Mouse (Mus musculus): ENCODE results near the gene Henmt1. TPM values are rescaled to one million over a fixed set of nuclear protein-coding genes. Genes with fewer than 3 reads are reported as not detected.
A peak's percentile ranks its signal among the peaks of the same experiment; 100 is the strongest.

Gene Henmt1
- polyA plus RNA-seq, 1 experiment from 2014 or later, result 0.71 TPM

GRCm38 (mm10) chr3:108915999-108916398 is 23.7 kb upstream of the Henmt1 start:
- Histone ChIP-seq H3K9me3 (no peaks in the 10 kb centered on the region), H3K9ac (no peak overlapping the region), H3K4me3 (no peak overlapping the region), H3K36me3 (no peaks in the 10 kb centered on the region), H3K4me2 (replicated peaks) (no peak overlapping the region), H3K27ac (no peak overlapping the region), H3K4me1 (no peaks in the 10 kb centered on the region), H3K27me3 (replicated peaks) (no peaks in the 10 kb centered on the region)
- no peak for ATAC-seq (ENCODE audit: low FRiP score, low read depth)
- 93% methylated on average over 1 of the region's 1 CpGs for WGBS

- H3K4me2 ChIP-seq (replicated peaks), result no peak overlapping the region
- no peak overlapping the region for H3K4me3 ChIP-seq
- H3K9ac ChIP-seq, result no peak overlapping the region
- WGBS, result 62% methylated on average over 4 of the region's 4 CpGs
- no peaks in the 10 kb centered on the region for H3K4me1 ChIP-seq
- no peak overlapping the region for H3K27ac ChIP-seq
- H3K36me3 ChIP-seq, result no peaks in the 10 kb centered on the region
- no peaks in the 10 kb centered on the region for H3K9me3 ChIP-seq
- no peak for ATAC-seq (ENCODE audit: low FRiP score, low read depth)
- H3K27me3 ChIP-seq (replicated peaks), result no peaks in the 10 kb centered on the region
Measured at GRCm38 (mm10) chr3:108916857-108917256, 22.8 kb upstream of the Henmt1 start.

- WGBS, result 68% methylated on average over 3 of the region's 3 CpGs
- Histone ChIP-seq H3K4me1 (no peaks in the 10 kb centered on the region), H3K36me3 (no peaks in the 10 kb centered on the region), H3K4me2 (replicated peaks) (no peak overlapping the region), H3K4me3 (no peak overlapping the region), H3K27ac (no peak overlapping the region), H3K27me3 (replicated peaks) (no peaks in the 10 kb centered on the region), H3K9me3 (no peaks in the 10 kb centered on the region), H3K9ac (no peak overlapping the region)
- ATAC-seq (ENCODE audit: low FRiP score, low read depth), result no peak
Measured at GRCm38 (mm10) chr3:108917986-108918385, 21.7 kb upstream of the Henmt1 start.

GRCm38 (mm10) chr3:108918852-108919251 is 20.8 kb upstream of the Henmt1 start:
- ATAC-seq (ENCODE audit: low FRiP score, low read depth), result no peak
- Histone ChIP-seq H3K4me1 (no peaks in the 10 kb centered on the region), H3K4me2 (replicated peaks) (no peak overlapping the region), H3K9ac (no peak overlapping the region), H3K36me3 (no peaks in the 10 kb centered on the region), H3K4me3 (no peak overlapping the region), H3K27me3 (replicated peaks) (no peaks in the 10 kb centered on the region), H3K9me3 (no peaks in the 10 kb centered on the region), H3K27ac (no peak overlapping the region)
- 97% methylated on average over 1 of the region's 1 CpGs for WGBS

- Histone ChIP-seq H3K9me3 (no peaks in the 10 kb centered on the region), H3K4me1 (no peaks in the 10 kb centered on the region), H3K4me3 (no peak overlapping the region), H3K9ac (no peak overlapping the region), H3K27me3 (replicated peaks) (no peaks in the 10 kb centered on the region), H3K4me2 (replicated peaks) (no peak overlapping the region), H3K36me3 (no peaks in the 10 kb centered on the region), H3K27ac (no peak overlapping the region)
- no peak for ATAC-seq (ENCODE audit: low FRiP score, low read depth)
- WGBS, result 89% methylated on average over 3 of the region's 3 CpGs
Measured at GRCm38 (mm10) chr3:108920442-108921070, 19.1 kb upstream of the Henmt1 start.

GRCm38 (mm10) chr3:108921822-108922221 is 17.9 kb upstream of the Henmt1 start:
- Histone ChIP-seq H3K4me3 (no peak overlapping the region), H3K9ac (no peak overlapping the region), H3K9me3 (no peaks in the 10 kb centered on the region), H3K4me1 (no peaks in the 10 kb centered on the region), H3K27ac (no peak overlapping the region), H3K4me2 (replicated peaks) (no peak overlapping the region), H3K27me3 (replicated peaks) (no peaks in the 10 kb centered on the region), H3K36me3 (no peaks in the 10 kb centered on the region)
- no peak for ATAC-seq (ENCODE audit: low FRiP score, low read depth)
- 96% methylated on average over 1 of the region's 1 CpGs for WGBS

GRCm38 (mm10) chr3:108925677-108926076 is 14.0 kb upstream of the Henmt1 start:
- Histone ChIP-seq H3K36me3 (no peaks in the 10 kb centered on the region), H3K27ac (no peak overlapping the region), H3K9ac (no peak overlapping the region), H3K4me1 (no peaks in the 10 kb centered on the region), H3K4me3 (no peak overlapping the region), H3K4me2 (replicated peaks) (no peak overlapping the region), H3K9me3 (no peaks in the 10 kb centered on the region), H3K27me3 (replicated peaks) (no peaks in the 10 kb centered on the region)
- ATAC-seq (ENCODE audit: low FRiP score, low read depth), result no peak
- 87% methylated on average over 4 of the region's 4 CpGs for WGBS

- H3K9me3 ChIP-seq, result no peaks in the 10 kb centered on the region
- no peak overlapping the region for H3K4me3 ChIP-seq
- no peak overlapping the region for H3K4me2 ChIP-seq (replicated peaks)
- H3K9ac ChIP-seq, result no peak overlapping the region
- H3K27ac ChIP-seq, result no peak overlapping the region
- 75% methylated on average over 1 of the region's 1 CpGs for WGBS
- H3K27me3 ChIP-seq (replicated peaks), result no peaks in the 10 kb centered on the region
- H3K4me1 ChIP-seq, result no peaks in the 10 kb centered on the region
- no peaks in the 10 kb centered on the region for H3K36me3 ChIP-seq
- ATAC-seq (ENCODE audit: low FRiP score, low read depth), result no peak
Measured at GRCm38 (mm10) chr3:108926308-108926707, 13.4 kb upstream of the Henmt1 start.

GRCm38 (mm10) chr3:108933557-108933956 is 6.1 kb upstream of the Henmt1 start:
- no peak overlapping the region for H3K4me2 ChIP-seq (replicated peaks)
- 95% methylated on average over 6 of the region's 6 CpGs for WGBS
- no peaks in the 10 kb centered on the region for H3K27me3 ChIP-seq (replicated peaks)
- H3K27ac ChIP-seq, result no peak overlapping the region
- H3K9ac ChIP-seq, result no peak overlapping the region
- no peaks in the 10 kb centered on the region for H3K9me3 ChIP-seq
- ATAC-seq (ENCODE audit: low FRiP score, low read depth), result no peak
- H3K36me3 ChIP-seq, result no peaks in the 10 kb centered on the region
- H3K4me1 ChIP-seq, result no peaks in the 10 kb centered on the region
- no peak overlapping the region for H3K4me3 ChIP-seq

- Histone ChIP-seq H3K27me3 (replicated peaks) (no peaks in the 10 kb centered on the region), H3K4me3 (no peak overlapping the region), H3K9ac (no peak overlapping the region), H3K4me2 (replicated peaks) (no peak overlapping the region), H3K4me1 (no peaks in the 10 kb centered on the region), H3K36me3 (no peaks in the 10 kb centered on the region; the same call in 1 of the 2 replicates), H3K9me3 (no peaks in the 10 kb centered on the region), H3K27ac (no peak overlapping the region)
- no peak for ATAC-seq (ENCODE audit: low FRiP score, low read depth)
- WGBS, result 95% methylated on average over 5 of the region's 5 CpGs
Measured at GRCm38 (mm10) chr3:108938691-108939090, 982 bp upstream of the Henmt1 start.

- H3K27me3 ChIP-seq (replicated peaks), result no peaks in the 10 kb centered on the region
- no peaks in the 10 kb centered on the region for H3K9me3 ChIP-seq
- no peak within 1 kb of the TSS for H3K9ac ChIP-seq
- peak within 1 kb of the TSS; percentile 58 for H3K4me2 ChIP-seq (replicated peaks)
- H3K4me3 ChIP-seq, result peak within 1 kb of the TSS; percentile 27
- 58% methylated on average over 52 of the region's 59 CpGs for WGBS
- H3K36me3 ChIP-seq, result no peaks in the 10 kb centered on the region; the same call in 1 of the 2 replicates
- no peak within 1 kb of the TSS for H3K27ac ChIP-seq
- no peaks in the 10 kb centered on the region for H3K4me1 ChIP-seq
- peak; percentile 87 for ATAC-seq (ENCODE audit: low FRiP score, low read depth)
Measured at GRCm38 (mm10) chr3:108940001-108940633, 444 bp downstream of the Henmt1 start, which contains the start of gene Gm9857. TSS of gene Gm9857 (minus strand) at chr3:108940445.

- H3K27me3 ChIP-seq (replicated peaks), result no peaks in the 10 kb centered on the region
- no peaks in the 10 kb centered on the region for H3K9me3 ChIP-seq
- no peak overlapping the region for H3K4me3 ChIP-seq
- ATAC-seq (ENCODE audit: low FRiP score, low read depth), result no peak
- no peaks in the 10 kb centered on the region for H3K4me1 ChIP-seq
- no peaks in the 10 kb centered on the region; the same call in 1 of the 2 replicates for H3K36me3 ChIP-seq
- H3K9ac ChIP-seq, result no peak overlapping the region
- 83% methylated on average over 10 of the region's 10 CpGs for WGBS
- peak overlapping the region; percentile 58; the same call in 1 of the 2 replicates for H3K4me2 ChIP-seq (replicated peaks)
- no peak overlapping the region for H3K27ac ChIP-seq
Measured at GRCm38 (mm10) chr3:108940996-108941395, 1.3 kb downstream of the Henmt1 start.

GRCm38 (mm10) chr3:108957976-108958375 is 18.3 kb downstream of the Henmt1 start:
- Histone ChIP-seq H3K27me3 (replicated peaks) (no peaks in the 10 kb centered on the region), H3K4me2 (replicated peaks) (no peak overlapping the region), H3K9me3 (no peaks in the 10 kb centered on the region), H3K4me3 (no peak overlapping the region), H3K36me3 (no peaks in the 10 kb centered on the region), H3K9ac (no peak overlapping the region), H3K27ac (no peak overlapping the region), H3K4me1 (peaks cover 11% of the 10 kb centered on the region; the same call in 1 of the 2 replicates)
- ATAC-seq (ENCODE audit: low FRiP score, low read depth), result no peak

All from neural tube, embryonic 12.5 days (tissue).